In the genomic region with DNA sequence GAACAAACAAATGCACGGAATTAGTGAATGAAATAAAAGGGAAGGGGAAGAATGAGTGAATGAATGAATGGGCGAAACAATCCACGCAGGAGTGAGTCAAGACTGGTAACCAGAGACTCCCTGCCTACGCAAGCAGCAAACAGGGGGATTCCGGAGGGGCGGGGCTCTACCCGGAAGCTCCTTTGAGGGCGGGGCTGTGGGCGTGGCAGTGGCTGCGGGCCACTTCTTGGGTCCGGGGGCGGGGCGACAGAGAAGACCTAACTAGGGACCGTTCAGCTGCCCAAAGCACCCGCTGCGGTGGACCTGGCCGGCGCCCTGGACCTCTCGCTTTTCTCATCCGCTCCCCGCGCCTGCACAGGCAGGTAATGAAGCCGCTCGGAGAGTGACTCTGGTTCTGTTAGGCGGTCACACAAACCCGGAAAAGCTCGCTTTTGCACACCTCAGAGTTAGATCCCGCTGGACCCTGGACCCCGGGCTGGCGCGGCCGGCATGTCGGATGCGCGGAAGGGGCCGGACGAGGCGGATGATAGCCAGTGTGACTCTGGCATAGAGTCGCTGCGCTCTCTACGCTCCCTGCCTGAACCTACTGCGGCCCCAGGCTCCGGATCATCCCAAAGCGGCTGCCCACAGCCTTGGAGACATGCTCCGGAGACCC, we compare ENCODE assay signal across 8 mouse cellular contexts. TPM values are rescaled to one million over a fixed set of nuclear protein-coding genes. Genes with fewer than 3 reads are reported as not detected.
DNase-seq lines count a peak whose midpoint lies in the region; ATAC-seq and TF ChIP-seq lines count a peak whose summit lies in the region.

TSS of gene Nfkbie (plus strand) at position 252 of the 655 bp plus-strand sequence.

- H3K27ac ChIP-seq in ES-Bruce4 (ENCODE audit: insufficient read depth, low read length), result no peak within 1 kb of the TSS
- H3K27ac ChIP-seq in forebrain, embryonic 14.5 days (ENCODE audit: low read depth, low read length), result no peak within 1 kb of the TSS
- no peak within 1 kb of the TSS for H3K27ac ChIP-seq in lung, embryonic 14.5 days (ENCODE audit: low read depth)

- under 1% methylated on average over 45 of the region's 45 CpGs for WGBS in forebrain, embryonic 14.5 days
- under 1% methylated on average over 45 of the region's 45 CpGs for WGBS in lung, embryonic 14.5 days

- DNase-seq in cerebellum, adult 11 months, result peak; percentile 93
- peak; percentile 92 for DNase-seq in forebrain, embryonic 14.5 days (ENCODE audit: low spot score)
- peak; percentile 93 to 97 for DNase-seq in heart, postnatal 14 days
- peak; percentile 82 to 89 for DNase-seq in layer of hippocampus, adult 18-20 months (ENCODE audit: low spot score in 2 of 2)
- peak; percentile 95 for DNase-seq in lung, embryonic 14.5 days
- peak; percentile 94 to 95 for DNase-seq in thymus, adult 18-20 months

- H3K9me3 ChIP-seq in ES-Bruce4 (replicated peaks; ENCODE audit: control insufficient read depth, insufficient read depth, low read length, poor library complexity, severe bottlenecking), result no peaks in the 10 kb centered on the region
- no peaks in the 10 kb centered on the region for H3K9me3 ChIP-seq in forebrain, embryonic 14.5 days (replicated peaks; ENCODE audit: control insufficient read depth, low read length)
- no peaks in the 10 kb centered on the region for H3K9me3 ChIP-seq in lung, embryonic 14.5 days (ENCODE audit: low read depth, low read length)

- no peaks in the 10 kb centered on the region for H3K27me3 ChIP-seq in ES-Bruce4 (ENCODE audit: control insufficient read depth, insufficient read depth, low read length, poor library complexity, severe bottlenecking)
- peaks cover 7% of the 10 kb centered on the region; the same call in 1 of the 2 replicates for H3K27me3 ChIP-seq in forebrain, embryonic 14.5 days (replicated peaks; ENCODE audit: control insufficient read depth, insufficient read depth, low read length)
- peaks cover 20% of the 10 kb centered on the region for H3K27me3 ChIP-seq in lung, embryonic 14.5 days (ENCODE audit: insufficient read depth, low read length)

- intact Hi-C loops in heart, postnatal 14 days (cut with DNase I), result no loop called here

- peak within 1 kb of the TSS; percentile 79 for H3K4me3 ChIP-seq in ES-Bruce4 (ENCODE audit: low read depth, low read length)
- peak within 1 kb of the TSS; percentile 58 for H3K4me3 ChIP-seq in forebrain, embryonic 14.5 days (ENCODE audit: low read depth, low read length)
- peak within 1 kb of the TSS; percentile 61 for H3K4me3 ChIP-seq in lung, embryonic 14.5 days (ENCODE audit: low read depth, low read length)

- peak within 1 kb of the TSS; percentile 78 for H3K9ac ChIP-seq in ES-Bruce4 (ENCODE audit: low read depth, poor library complexity, severe bottlenecking)
- peak within 1 kb of the TSS; percentile 75 for H3K9ac ChIP-seq in forebrain, embryonic 14.5 days (ENCODE audit: low read length)
- H3K9ac ChIP-seq in lung, embryonic 14.5 days, result peak within 1 kb of the TSS; percentile 60

- TF ChIP-seq CTCF in ES-Bruce4 (IDR thresholded peaks at IDR 0.05; ENCODE audit: low read depth, low read length), result no peak
- no peak for TF ChIP-seq CTCF in lung, embryonic 14.5 days (IDR thresholded peaks at IDR 0.05; ENCODE audit: low read depth)

- TF ChIP-seq EP300 in ES-Bruce4 (IDR thresholded peaks at IDR 0.05; ENCODE audit: insufficient read depth, low read depth, low read length), result no peak

- no peaks in the 10 kb centered on the region for H3K4me1 ChIP-seq in ES-Bruce4 (ENCODE audit: control insufficient read depth, insufficient read depth, low read length)
- H3K4me1 ChIP-seq in forebrain, embryonic 14.5 days (ENCODE audit: control insufficient read depth, insufficient read depth, low read length), result no peaks in the 10 kb centered on the region
- no peaks in the 10 kb centered on the region for H3K4me1 ChIP-seq in lung, embryonic 14.5 days (ENCODE audit: insufficient read depth)

- ATAC-seq in forebrain, embryonic 14.5 days, result peak; percentile 80
- ATAC-seq in lung, embryonic 14.5 days (ENCODE audit: insufficient read depth), result peak; percentile 81
- ATAC-seq in neutrophil, adult 5-6 weeks (ENCODE audit: extremely low read depth, insufficient number of reproducible peaks, low FRiP score, poor library complexity, severe bottlenecking), result peak; percentile 66

- TF ChIP-seq POLR2A in ES-Bruce4 (IDR thresholded peaks at IDR 0.05; ENCODE audit: insufficient read depth, low read length), result peak; percentile 45

- H3K36me3 ChIP-seq in ES-Bruce4 (ENCODE audit: control insufficient read depth, insufficient read depth, low read length, poor library complexity, severe bottlenecking), result no peaks in the 10 kb centered on the region
- H3K36me3 ChIP-seq in forebrain, embryonic 14.5 days (ENCODE audit: control insufficient read depth, insufficient read depth, low read length), result no peaks in the 10 kb centered on the region
- H3K36me3 ChIP-seq in lung, embryonic 14.5 days (ENCODE audit: insufficient read depth), result no peaks in the 10 kb centered on the region

- H3K4me2 ChIP-seq in forebrain, embryonic 14.5 days (ENCODE audit: low read length), result peak within 1 kb of the TSS; percentile 95
- H3K4me2 ChIP-seq in lung, embryonic 14.5 days, result peak within 1 kb of the TSS; percentile 98

RNA-seq across cellular contexts. Expression of gene Nfkbie, which starts in this region (rescaled TPM):
- 2.7 and 3.0 TPM in 2 replicates for polyA plus RNA-seq in ES-Bruce4 (2011; ENCODE audit: insufficient read depth, insufficient read length, low read depth, missing spikeins)
- 3.3 and 4.1 TPM in 2 replicates for polyA plus RNA-seq in forebrain, embryonic 14.5 days (2014; fragmentation: Nextera tagmentation; extraction: Ambion mirVana)
- total RNA-seq in heart, postnatal 14 days (2021), result 1 to 10 TPM; 1.5 to 2.1 TPM
- 1 to 10 TPM; 2.3 to 2.5 TPM for total RNA-seq in layer of hippocampus, adult 18-20 months (2021)
- polyA plus RNA-seq in lung, embryonic 14.5 days (2014; fragmentation: Nextera tagmentation; extraction: Ambion mirVana), result 2.3 and 3.1 TPM in 2 replicates
- 51.4 and 59.9 TPM in 2 replicates for total RNA-seq in neutrophil, adult 5-6 weeks (2017)

Comparison
In these comparisons a context has a peak if more than half of its experiments do, and no peak if none do; other contexts are left out.
1. RNA of gene Nfkbie (total RNA-seq): 51.4 to 59.9 TPM in neutrophil, adult 5-6 weeks; 2.3 to 2.5 TPM in layer of hippocampus, adult 18-20 months and 1.5 to 2.1 TPM in heart, postnatal 14 days; every median in the first group is over 10 times any median in the second.
2. Peak in every context shown above with its lines, with median percentiles within 50 percentile points of each other: H3K4me3 ChIP-seq, H3K9ac ChIP-seq, DNase-seq and ATAC-seq.